Mouse (Mus musculus): ENCODE results near the gene Gm8994.

DNA sequence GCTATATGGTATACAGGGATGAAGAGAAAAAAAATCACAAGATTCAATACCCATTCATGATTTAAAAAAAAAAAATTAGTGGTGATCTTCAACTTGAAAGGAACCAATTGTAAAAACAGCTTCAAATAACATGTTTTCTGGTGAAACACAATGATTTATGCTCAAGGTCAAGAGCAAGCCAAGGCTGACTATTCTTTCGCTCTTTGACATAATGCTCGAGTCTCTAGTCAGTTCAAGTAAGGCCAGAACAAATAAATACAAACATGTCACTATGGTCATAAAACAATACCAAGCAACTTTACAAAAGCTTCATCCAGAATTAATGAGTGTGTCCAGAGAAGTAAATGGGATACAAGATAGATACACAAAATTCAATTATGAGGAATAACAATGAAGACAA, 31.1 kb upstream of the Gm8994 start:
- TF ChIP-seq POLR2A (IDR thresholded peaks at IDR 0.05; ENCODE audit: insufficient read depth, low read length) (no peak), CTCF (IDR thresholded peaks at IDR 0.05; ENCODE audit: low read depth, low read length) (no peak), EP300 (IDR thresholded peaks at IDR 0.05; ENCODE audit: insufficient read depth, low read depth, low read length) (no peak)

Data from ES-Bruce4 (cell line).